Mouse (Mus musculus) C3H10T1/2 (cell line): ENCODE data around the gene Azin2. TPM values are rescaled to one million over a fixed set of nuclear protein-coding genes. Genes with fewer than 3 reads are reported as not detected.

Experiments
- polyA plus RNA-seq, 2 experiments: library from polyadenylated mRNA; unstranded; fragments of >200 nt; fragmentation: generic; extraction: Trizol; gene quantifications; one replicate each; pipeline ENCODE4 v1.2.1; 2012; ENCODE audit warnings: missing spikeins in 2 of 2

Azin2 gene
- 10 to 100 TPM; 10.8 to 43.6 TPM for polyA plus RNA-seq

GRCm38 (mm10) chr4:128962029-128962925 lies at the start of gene Azin2:
Azin2 (minus strand) TSS chr4:128962442.

GRCm38 (mm10) chr4:128991500-128992008 lies 29.3 kb upstream of the Azin2 start, which contains the start of gene Ak2:
Ak2 (plus strand) TSS chr4:128991958.

GRCm38 (mm10) chr4:128883379-128883781 lies 78.9 kb downstream of the Azin2 start, which contains the start of gene Trim62:
Trim62 (plus strand) TSS chr4:128883580.

Other genes with a start within 250 kb of the Azin2 start
- under 1 TPM; 0.01 to 0.28 TPM for gene A3galt2, start 207.1 kb downstream of the Azin2 start, polyA plus RNA-seq
- 10 to 100 TPM; 10.3 to 34.9 TPM for gene Zfp362, start 156.4 kb downstream of the Azin2 start, polyA plus RNA-seq
- gene Trim62, start 78.9 kb downstream of the Azin2 start, polyA plus RNA-seq, result 1 to 10 TPM in 1 of 2 experiments, under 1 TPM in 1; 0.41 to 1.7 TPM
- 10 to 100 TPM; 50.7 to 70.7 TPM for gene Ak2, start 29.5 kb upstream of the Azin2 start, polyA plus RNA-seq
- 10 to 100 TPM; 15.5 to 24.0 TPM for gene Rnf19b, start 95.8 kb upstream of the Azin2 start, polyA plus RNA-seq
- gene Tmem54, start 143.1 kb upstream of the Azin2 start, polyA plus RNA-seq, result not detected
- under 1 TPM in 1 of 2 experiments, not detected in 1; 0.02 TPM for gene Hpca, start 159.6 kb upstream of the Azin2 start, polyA plus RNA-seq
- under 1 TPM in 1 of 2 experiments, not detected in 1; 0.05 TPM for gene Fndc5, start 174.6 kb upstream of the Azin2 start, polyA plus RNA-seq
- gene S100pbp, start 227.3 kb upstream of the Azin2 start, polyA plus RNA-seq, result 1 to 10 TPM in 1 of 2 experiments, under 1 TPM in 1; 0.56 to 8.2 TPM
- gene Yars, start 227.3 kb upstream of the Azin2 start, polyA plus RNA-seq, result 10 to 100 TPM; 42.9 to 57.8 TPM